Mouse (Mus musculus) R1 (cell line): Measurements from ENCODE around the gene Epn3.
A peak's percentile ranks its signal among the peaks of the same experiment; 100 is the strongest.

ENCODE experiments used
- DNase-seq: peaks from one replicate; pipeline ENCODE4 v3.0.0-alpha.2; 2018; ENCODE audit warnings: low read depth, low spot score

The Epn3 gene

GRCm38 (mm10) chr11:94471740-94472584, 27.8 kb downstream of the Epn3 start:
- DNase-seq: no peak

- no peak for DNase-seq
Observed at GRCm38 (mm10) chr11:94470391-94470790, 29.4 kb downstream of the Epn3 start.

- DNase-seq: peak; percentile 37
Observed at GRCm38 (mm10) chr11:94469136-94470064, 30.4 kb downstream of the Epn3 start.

GRCm38 (mm10) chr11:94468582-94469064, 31.2 kb downstream of the Epn3 start:
- peak; percentile 91 for DNase-seq

GRCm38 (mm10) chr11:94466333-94466855, 33.4 kb downstream of the Epn3 start:
- no peak for DNase-seq

- DNase-seq: no peak
Observed at GRCm38 (mm10) chr11:94464170-94464569, 35.6 kb downstream of the Epn3 start.

GRCm38 (mm10) chr11:94461856-94462255, 37.9 kb downstream of the Epn3 start:
- DNase-seq: no peak

GRCm38 (mm10) chr11:94457001-94457400, 42.8 kb downstream of the Epn3 start:
- DNase-seq: no peak

GRCm38 (mm10) chr11:94456347-94456746, 43.4 kb downstream of the Epn3 start:
- no peak for DNase-seq

- no peak for DNase-seq
Observed at GRCm38 (mm10) chr11:94455161-94455820, 44.5 kb downstream of the Epn3 start.

GRCm38 (mm10) chr11:94454756-94455155, 45.0 kb downstream of the Epn3 start:
- no peak for DNase-seq

- no peak for DNase-seq
Observed at GRCm38 (mm10) chr11:94451091-94451773, 48.5 kb downstream of the Epn3 start.

GRCm38 (mm10) chr11:94449886-94450285, 49.9 kb downstream of the Epn3 start:
- no peak for DNase-seq

GRCm38 (mm10) chr11:94449239-94449638, 50.5 kb downstream of the Epn3 start:
- no peak for DNase-seq

- DNase-seq: no peak
Observed at GRCm38 (mm10) chr11:94447017-94447416, 52.8 kb downstream of the Epn3 start.

- no peak for DNase-seq
Observed at GRCm38 (mm10) chr11:94445300-94445699, 54.5 kb downstream of the Epn3 start.

GRCm38 (mm10) chr11:94444829-94445228, 54.9 kb downstream of the Epn3 start:
- DNase-seq: no peak

- no peak for DNase-seq
Observed at GRCm38 (mm10) chr11:94441752-94442151, 58.0 kb downstream of the Epn3 start.

- no peak for DNase-seq
Observed at GRCm38 (mm10) chr11:94441122-94441521, 58.7 kb downstream of the Epn3 start.

GRCm38 (mm10) chr11:94440421-94440820, 59.4 kb downstream of the Epn3 start:
- no peak for DNase-seq
